Mouse (Mus musculus) spleen, postnatal 36 days (tissue): ENCODE measurements at regions not wholly inside any gene's neighbourhood (a gene's known extent, or its start where the extent isn't known, plus 50 kb on each side); places are given as distances from the start of the nearest gene placed in this dataset.

Experiments
- DNase-seq, 2 experiments: peaks; one replicate each; pipeline ENCODE4 v3.0.0; 2022; ENCODE audit warnings: low spot score in 2 of 2, mixed read lengths in 1 of 2

GRCm38 (mm10) chr5:45136696-45137095 lies 313.3 kb downstream of the Qdpr start:
- no peak for DNase-seq

GRCm38 (mm10) chr5:45127971-45128370 lies 322.1 kb downstream of the Qdpr start:
- no peak for DNase-seq

- no peak for DNase-seq
Measured at GRCm38 (mm10) chr5:45121751-45122280, 322.3 kb upstream of the Ldb2 start.

- no peak for DNase-seq
Measured at GRCm38 (mm10) chr5:45119757-45120156, 320.3 kb upstream of the Ldb2 start.

GRCm38 (mm10) chr5:45111246-45111645 lies 311.8 kb upstream of the Ldb2 start:
- no peak for DNase-seq

DNA sequence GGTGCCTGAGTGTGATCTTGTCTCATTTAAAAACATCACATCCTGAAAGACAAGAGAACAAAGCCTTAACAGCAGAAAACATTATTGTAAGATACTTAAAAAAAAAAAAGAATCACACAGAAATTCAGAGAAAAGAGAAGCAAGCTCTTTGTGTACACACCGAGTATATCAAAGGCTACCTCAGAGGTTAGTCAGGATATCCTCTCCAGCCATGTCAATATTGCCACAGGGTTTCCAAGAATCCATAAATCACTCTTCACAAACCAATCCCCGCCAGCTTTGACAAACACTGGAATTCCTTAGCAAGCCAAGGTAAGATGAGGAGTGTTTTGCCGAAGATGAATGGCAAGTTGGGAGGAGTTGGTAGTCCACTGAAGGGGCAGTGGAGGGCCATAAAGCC lies 311.3 kb upstream of the Ldb2 start:
- no peak for DNase-seq

DNA sequence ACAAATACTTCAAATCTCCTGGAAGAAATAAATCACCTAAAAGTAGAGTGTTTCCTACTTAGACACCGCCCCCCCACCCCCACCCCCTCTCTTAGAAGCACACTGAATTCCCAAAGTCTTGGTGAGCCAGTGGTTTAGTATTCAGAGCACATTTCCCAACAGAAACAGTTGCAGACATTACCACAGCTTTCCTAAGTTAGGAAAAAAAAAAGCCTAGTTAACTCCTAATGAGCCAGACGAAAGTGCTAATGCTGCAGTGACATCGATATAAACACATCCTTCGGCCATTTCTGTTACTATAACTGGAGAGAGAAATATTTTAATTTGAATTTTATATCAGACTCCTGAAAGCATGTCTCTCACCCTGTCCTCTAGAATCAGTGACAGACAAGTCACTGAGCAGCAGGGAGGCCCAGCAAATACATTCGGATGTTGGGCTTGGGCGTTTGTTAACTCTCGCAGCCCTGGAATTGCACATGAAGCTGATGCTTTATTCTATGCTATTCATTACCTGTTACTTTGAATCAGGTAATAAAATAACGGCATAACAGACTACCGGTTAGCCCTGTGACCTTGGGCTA lies 305.8 kb upstream of the Ldb2 start:
- DNase-seq = no peak

DNA sequence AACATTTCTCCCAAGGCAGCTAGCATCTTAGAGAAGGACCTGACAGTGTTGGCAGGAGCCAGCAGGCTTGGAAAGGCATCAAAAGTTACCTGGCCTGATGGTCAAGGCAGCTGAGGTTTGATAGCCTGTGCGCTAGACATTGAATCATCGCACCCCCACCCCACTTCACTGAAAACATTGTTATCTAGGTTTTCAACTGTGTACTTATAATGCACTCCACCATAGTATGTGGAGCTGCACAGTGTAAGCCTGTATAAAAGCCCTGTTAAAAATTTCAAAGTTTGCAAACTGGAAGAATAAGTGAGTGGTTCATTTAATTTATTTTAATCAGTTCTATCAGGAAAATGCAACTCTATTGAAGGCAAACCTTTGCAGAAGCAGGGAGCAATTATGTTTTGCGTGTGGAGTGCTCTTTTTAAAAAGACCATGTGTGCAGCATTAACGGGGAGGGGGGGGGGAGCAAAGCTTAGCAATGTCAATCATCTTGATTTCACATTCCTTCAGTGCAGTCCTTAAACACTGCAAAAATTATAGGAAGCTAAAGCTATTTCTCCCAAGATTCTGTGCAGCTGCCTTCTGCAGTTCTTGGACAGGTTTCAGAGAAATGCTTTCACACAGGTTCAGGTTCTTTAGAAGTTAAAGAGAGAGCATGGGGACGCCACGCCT lies 304.4 kb upstream of the Ldb2 start:
- no peak for DNase-seq

GRCm38 (mm10) chr5:45102661-45103060 lies 303.2 kb upstream of the Ldb2 start:
- DNase-seq = no peak

DNA sequence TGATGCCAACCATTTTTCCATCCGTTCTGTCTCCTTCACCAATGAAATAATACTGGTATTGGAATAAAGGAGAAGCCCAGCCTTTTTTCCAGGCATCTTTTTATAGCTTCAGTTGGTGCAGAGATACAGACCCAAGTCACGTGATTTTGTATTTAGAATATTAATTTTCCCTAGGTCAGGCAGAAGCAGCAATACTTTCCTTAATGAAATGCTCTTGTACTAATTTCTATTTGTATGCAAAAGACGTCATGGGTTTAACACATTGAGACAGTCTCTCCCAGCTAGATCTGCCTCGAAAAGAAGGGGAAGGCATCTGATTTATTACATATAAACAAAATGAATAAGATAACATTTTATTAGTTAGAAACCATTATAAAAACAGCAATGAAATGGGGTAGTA lies 302.3 kb upstream of the Ldb2 start:
- no peak for DNase-seq

- no peak for DNase-seq
Measured at GRCm38 (mm10) chr5:45099082-45099481, 299.6 kb upstream of the Ldb2 start.

DNA sequence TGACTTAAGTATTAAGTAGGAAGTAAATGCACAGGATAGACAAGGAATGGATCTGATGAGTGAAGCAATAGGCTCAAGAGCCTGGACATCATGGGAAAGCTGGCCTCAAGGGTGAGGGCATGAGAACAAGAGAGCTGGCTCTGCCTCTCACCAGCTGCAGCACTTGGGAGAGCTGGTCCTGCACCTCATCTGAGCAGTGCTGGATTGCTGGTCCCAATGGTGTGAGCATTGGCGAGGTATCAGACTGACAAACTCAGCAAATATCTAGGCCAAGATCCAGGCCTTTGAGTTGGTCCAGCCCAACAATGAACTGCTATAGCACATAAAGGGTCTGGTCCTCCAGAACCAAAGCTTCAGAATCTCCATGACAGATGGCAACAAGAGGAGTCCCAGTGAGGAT lies 298.5 kb upstream of the Ldb2 start:
- no peak for DNase-seq

DNA sequence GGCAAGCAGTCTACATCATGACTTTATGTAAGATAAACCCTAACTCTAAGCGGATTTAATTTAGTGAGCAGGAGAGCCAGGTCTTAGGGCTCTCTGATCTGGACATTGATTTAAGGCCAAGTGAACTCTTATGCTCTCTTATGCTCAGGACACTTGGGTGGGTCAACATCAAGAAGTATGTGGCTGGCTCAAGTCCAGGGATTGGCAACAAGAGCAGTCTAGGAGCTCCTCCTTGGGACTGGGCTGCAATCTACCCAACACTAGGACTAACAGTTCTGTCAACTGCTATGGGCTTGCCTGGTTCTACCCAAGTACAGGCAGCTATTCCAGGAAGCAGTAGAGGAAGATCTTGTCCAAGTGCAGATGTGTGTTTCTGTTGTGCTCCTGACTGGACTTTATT lies 285.3 kb upstream of the Ldb2 start:
- DNase-seq = no peak

- DNase-seq = no peak
Measured at GRCm38 (mm10) chr5:45082601-45083000, 283.1 kb upstream of the Ldb2 start.

DNA sequence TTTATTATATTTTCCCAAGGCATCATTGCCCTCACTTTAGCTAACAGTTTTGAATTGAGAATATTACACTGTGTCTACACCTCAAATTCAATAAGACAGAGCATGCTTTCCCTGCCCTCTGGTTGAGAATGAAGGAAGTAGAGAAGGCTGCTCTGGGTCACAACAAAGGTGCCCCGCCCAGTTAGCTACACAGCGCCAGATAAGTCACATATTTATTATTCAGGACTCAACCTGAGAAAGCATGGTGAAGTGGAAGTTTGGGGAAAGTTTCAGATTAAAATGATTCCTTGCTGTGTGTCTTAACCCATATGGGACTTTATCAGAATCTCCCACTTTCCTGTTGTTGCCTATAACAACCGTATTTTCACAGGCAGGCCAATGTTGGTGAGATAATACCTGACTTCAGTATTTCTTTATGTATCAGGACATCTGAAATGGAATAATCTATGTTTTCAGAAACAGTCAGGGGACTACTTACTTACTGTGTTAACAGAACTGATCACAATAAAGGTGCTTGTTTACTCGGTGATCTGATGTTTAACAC lies 276.9 kb upstream of the Ldb2 start:
- no peak for DNase-seq

DNA sequence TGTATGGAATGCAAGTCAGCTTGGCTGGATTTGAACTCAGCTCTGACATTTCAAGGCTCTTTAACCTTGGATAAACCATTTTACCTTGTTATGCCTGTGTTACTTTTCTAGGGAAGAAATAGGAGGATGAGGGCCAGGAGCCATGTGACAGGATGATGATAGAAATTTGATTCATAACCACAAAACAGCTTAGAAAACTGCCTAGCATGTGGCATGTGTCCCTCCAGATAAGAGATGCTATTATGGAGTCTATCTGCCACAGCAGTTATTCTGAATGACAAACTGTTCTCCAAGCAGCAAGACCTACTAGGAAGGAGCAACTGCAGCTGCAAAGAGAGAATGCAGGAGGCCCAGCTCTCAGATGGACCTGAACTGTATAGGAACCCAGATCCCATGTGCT lies 275.7 kb upstream of the Ldb2 start:
- no peak for DNase-seq

- DNase-seq = no peak
Measured at GRCm38 (mm10) chr5:45072529-45072928, 273.0 kb upstream of the Ldb2 start.

GRCm38 (mm10) chr5:45065917-45066699 lies 266.6 kb upstream of the Ldb2 start:
- DNase-seq = no peak

DNA sequence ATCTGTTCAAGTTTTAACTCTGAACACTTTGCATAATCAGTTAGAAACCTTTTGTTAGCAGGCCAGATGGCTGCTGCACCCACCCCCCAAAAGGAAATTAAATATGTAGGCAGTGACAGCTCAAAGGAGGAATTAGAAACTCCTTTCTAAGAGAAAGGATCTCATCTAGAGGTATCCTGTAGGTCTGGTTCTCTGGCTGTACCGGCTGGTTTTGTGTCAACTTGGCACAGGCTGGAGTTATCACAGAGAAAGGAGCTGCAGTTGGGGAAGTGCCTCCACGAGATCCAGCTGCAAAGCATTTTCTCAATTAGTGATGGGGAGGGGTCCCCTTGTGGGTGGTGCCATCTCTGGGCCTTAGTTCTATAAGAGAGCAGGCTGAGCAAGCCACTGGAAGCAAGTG lies 263.1 kb upstream of the Ldb2 start:
- DNase-seq = no peak

GRCm38 (mm10) chr5:45055276-45055959 lies 255.9 kb upstream of the Ldb2 start:
- no peak for DNase-seq

GRCm38 (mm10) chr5:45049410-45049809 lies 249.9 kb upstream of the Ldb2 start:
- DNase-seq = no peak

- DNase-seq = no peak
Measured at GRCm38 (mm10) chr5:45042914-45043313, 243.4 kb upstream of the Ldb2 start.
